Mouse (Mus musculus): ENCODE data around the gene Vmn1r103. TPM values are rescaled to one million over a fixed set of nuclear protein-coding genes. Genes with fewer than 3 reads are reported as not detected.
"Not testable (repeated sequence)": the region's sequence is repeated elsewhere in the genome, so short reads cannot be mapped to it uniquely, and the experiment has no call there.

Gene Vmn1r103
- total RNA-seq (2017), result not detected in 2 replicates

DNA sequence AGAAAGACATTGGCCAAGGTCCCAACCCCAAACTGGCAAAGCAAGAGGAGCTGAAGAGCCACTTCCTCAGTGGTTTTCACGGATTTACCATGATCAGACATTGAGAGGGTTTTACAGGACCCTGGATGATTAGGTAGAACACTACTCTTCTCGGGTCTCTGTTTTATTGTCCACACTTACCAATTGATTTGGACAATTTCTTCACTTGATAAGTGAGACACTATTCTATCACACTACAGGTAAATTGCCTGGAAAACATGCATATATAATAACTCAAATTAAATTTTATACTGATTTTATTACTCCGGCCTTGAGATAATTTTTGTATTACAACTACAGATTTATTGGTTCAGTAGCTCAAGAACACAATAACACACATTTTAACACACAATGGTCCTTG, at the start of gene Vmn1r103:
TSS of gene Vmn1r103 (minus strand) at position 101 of the 400 bp plus-strand sequence.
- ATAC-seq (replicated peaks; ENCODE audit: low read depth, poor library complexity, severe bottlenecking), result not testable (repeated sequence)

GRCm38 (mm10) chr7:20545657-20546056, 35.3 kb upstream of the Vmn1r103 start, which contains the start of gene Gm5726:
Gene Gm5726 (minus strand): TSS chr7:20545757.
- ATAC-seq (replicated peaks; ENCODE audit: low read depth, poor library complexity, severe bottlenecking), result not testable (repeated sequence)

DNA sequence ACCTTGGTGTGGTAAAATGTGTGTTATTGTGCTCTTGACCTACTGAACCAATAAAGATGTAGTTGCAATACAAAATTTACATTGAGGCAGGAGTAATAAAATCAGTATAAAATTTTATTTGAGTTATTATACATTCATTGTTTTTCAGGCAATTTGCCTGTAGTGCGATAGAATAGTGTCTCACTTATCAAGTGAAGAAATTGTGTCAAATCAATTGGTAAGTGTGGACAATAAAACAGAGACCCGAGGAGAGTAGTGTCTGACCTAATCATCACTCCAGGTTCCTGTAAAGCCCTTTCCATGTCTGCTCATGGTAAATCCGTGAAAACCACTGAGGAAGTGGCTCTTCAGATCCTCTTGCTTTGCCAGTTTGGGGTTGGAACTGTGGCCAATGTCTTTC, 23.2 kb upstream of the Vmn1r103 start, which contains the start of gene Vmn1r104:
TSS of gene Vmn1r104 (plus strand) at position 301 of the 400 bp plus-strand sequence.
- ATAC-seq (replicated peaks; ENCODE audit: low read depth, poor library complexity, severe bottlenecking), result not testable (repeated sequence)

DNA sequence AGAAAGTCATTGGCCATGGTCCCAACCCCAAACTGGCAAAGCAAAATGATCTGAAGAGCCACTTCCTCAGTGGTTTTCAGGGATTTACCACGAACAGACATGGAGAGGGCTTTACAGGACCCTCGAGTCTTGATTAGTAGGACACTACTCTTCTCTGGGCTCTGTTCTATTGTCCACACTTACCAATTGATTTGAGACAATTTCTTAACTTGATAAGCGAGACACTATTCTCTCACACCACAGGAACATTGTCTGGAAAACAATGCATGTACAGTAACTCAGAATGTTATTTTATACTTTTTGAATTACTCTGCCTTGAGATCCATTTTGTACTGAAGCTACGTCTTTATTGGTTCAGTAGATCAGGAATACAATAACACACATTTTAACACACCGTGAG, 35.5 kb downstream of the Vmn1r103 start, which contains the start of gene Gm10670:
TSS of gene Gm10670 (minus strand) at position 101 of the 400 bp plus-strand sequence.
- not testable (repeated sequence) for ATAC-seq (replicated peaks; ENCODE audit: low read depth, poor library complexity, severe bottlenecking)

Other genes starting within 250 kb of the Vmn1r103 start
- gene Gm5890, start 247.7 kb downstream of the Vmn1r103 start, total RNA-seq (2017), result not detected in 2 replicates
- not detected in 2 replicates for gene Gm4133, start 176.5 kb downstream of the Vmn1r103 start, total RNA-seq (2017)
- gene Gm5728, start 135.1 kb downstream of the Vmn1r103 start, total RNA-seq (2017), result not detected in 2 replicates
- gene Vmn1r100, start 92.6 kb downstream of the Vmn1r103 start, total RNA-seq (2017), result not detected in 2 replicates
- not detected in 2 replicates for gene Vmn1r101, start 67.9 kb downstream of the Vmn1r103 start, total RNA-seq (2017)
- not detected in 2 replicates for gene Gm10670, start 35.6 kb downstream of the Vmn1r103 start, total RNA-seq (2017)
- gene Vmn1r104, start 23.3 kb upstream of the Vmn1r103 start, total RNA-seq (2017), result not detected in 2 replicates
- gene Gm5726, start 35.2 kb upstream of the Vmn1r103 start, total RNA-seq (2017), result not detected in 2 replicates
- gene Gm4141, start 65.7 kb upstream of the Vmn1r103 start, total RNA-seq (2017), result not detected in 2 replicates
- gene Gm4513, start 88.5 kb upstream of the Vmn1r103 start, total RNA-seq (2017), result not detected in 2 replicates
- gene Vmn1r107, start 158.4 kb upstream of the Vmn1r103 start, total RNA-seq (2017), result not detected in 2 replicates
- gene Vmn1r111, start 192.7 kb upstream of the Vmn1r103 start, total RNA-seq (2017), result not detected in 2 replicates
- gene Gm10668, start 220.1 kb upstream of the Vmn1r103 start, total RNA-seq (2017), result not detected in 2 replicates

All from common myeloid progenitor, adult 5-6 weeks (primary cell).